Mouse (Mus musculus) intestine, postnatal 0 days (tissue): ENCODE measurements at regions not wholly inside any gene's neighbourhood (a gene's known extent, or its start where the extent isn't known, plus 50 kb on each side); places are given as distances from the start of the nearest gene placed in this dataset.

Experiments used
- ATAC-seq: fragments of 200-750 bp; cut with Nextera tagmentation; 2 replicates; pipeline ENCODE4 v1.8.0; 2017; ENCODE audit warnings: mild to moderate bottlenecking, moderate TSS enrichment, moderate library complexity
- H3K27ac ChIP-seq: fragments of 300-500 bp; sonication (generic); 2 replicates; pipeline ENCODE4 v1.5.1; 2014; ENCODE audit warnings: mild to moderate bottlenecking, low read depth, low read length, moderate library complexity
- H3K27me3 ChIP-seq: fragments of 300-500 bp; sonication (generic); replicated peaks from 2 replicates; pipeline ENCODE4 v1.6.1; 2014; ENCODE audit warnings: low read length, mixed read lengths; ENCODE audit not compliant: control insufficient read depth, insufficient read depth
- H3K36me3 ChIP-seq: fragments of 300-500 bp; sonication (generic); 2 replicates; pipeline ENCODE4 v1.6.1; 2014; ENCODE audit warnings: mild to moderate bottlenecking, moderate library complexity; ENCODE audit not compliant: control insufficient read depth, insufficient read depth
- H3K4me1 ChIP-seq: fragments of 300-500 bp; sonication (generic); replicated peaks from 2 replicates; pipeline ENCODE4 v1.6.1; 2014; ENCODE audit warnings: antibody characterized with exemption, low read length, mixed read lengths; ENCODE audit not compliant: control insufficient read depth, insufficient read depth
- H3K4me2 ChIP-seq: fragments of 300-500 bp; sonication (generic); replicated peaks from 2 replicates; pipeline ENCODE4 v1.6.1; 2014; ENCODE audit warnings: low read depth, mild to moderate bottlenecking, moderate library complexity
- H3K4me3 ChIP-seq: fragments of 300-500 bp; sonication (generic); 2 replicates; pipeline ENCODE4 v1.5.1; 2014; ENCODE audit warnings: low read depth, low read length
- H3K9ac ChIP-seq: fragments of 300-500 bp; sonication (generic); 2 replicates; pipeline ENCODE4 v1.6.1; 2014; ENCODE audit warnings: mild to moderate bottlenecking, low read depth, low read length
- H3K9me3 ChIP-seq: fragments of 300-500 bp; sonication (generic); 2 replicates; pipeline ENCODE4 v1.6.1; 2016; ENCODE audit warnings: mixed run types; ENCODE audit not compliant: control insufficient read depth
- CTCF ChIP-seq: sonication (generic); IDR thresholded peaks from 2 replicates; pipeline ENCODE4 v1.5.1; 2016; ENCODE audit warnings: low read depth, mild to moderate bottlenecking, control low read depth, antibody characterized with exemption, moderate library complexity
- WGBS: fragments of 180-500 bp; shearing (Covaris S2); extraction: QIAGEN DNeasy Blood & Tissue Kit; methylation state at CpG from one replicate; pipeline ENCODE4 v1.1.7; 2014; 5-methylcytosine and 5-hydroxymethylcytosine counted together

DNA sequence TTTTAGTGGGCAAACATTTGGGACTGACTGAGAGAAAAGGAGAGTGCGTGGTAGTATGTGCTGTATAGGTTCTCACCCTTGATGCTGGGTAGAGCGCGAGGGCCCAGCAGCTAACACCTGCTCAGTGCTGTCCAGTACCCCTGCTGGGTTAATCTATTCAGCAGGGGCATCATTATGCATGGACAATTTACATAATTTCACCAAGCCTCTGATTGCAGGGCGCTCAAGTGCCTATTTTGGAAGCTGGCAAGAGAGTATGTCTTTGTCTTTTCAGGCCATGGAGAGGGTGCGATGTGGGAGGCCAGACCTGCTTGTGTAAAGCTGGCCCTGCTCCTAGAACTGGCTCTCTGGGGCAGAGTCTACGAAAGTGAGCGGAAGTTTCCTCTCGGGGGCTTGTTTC, 294.9 kb upstream of the Gm4791 start:
- H3K9me3 ChIP-seq = no peaks in the 10 kb centered on the region
- no peak overlapping the region for H3K27ac ChIP-seq
- H3K4me3 ChIP-seq = no peak overlapping the region
- H3K4me2 ChIP-seq = no peak overlapping the region
- H3K4me1 ChIP-seq = no peaks in the 10 kb centered on the region
- no peak for ATAC-seq
- no peak overlapping the region for H3K9ac ChIP-seq
- 72% methylated on average over 8 of the region's 8 CpGs for WGBS
- TF ChIP-seq CTCF = no peak
- H3K36me3 ChIP-seq = no peaks in the 10 kb centered on the region
- H3K27me3 ChIP-seq = no peaks in the 10 kb centered on the region

GRCm38 (mm10) chr9:46702901-46703636, 295.5 kb upstream of the Gm4791 start:
- TF ChIP-seq CTCF = no peak
- no peak for ATAC-seq
- H3K9ac ChIP-seq = no peak overlapping the region
- 66% methylated on average over 13 of the region's 13 CpGs for WGBS
- H3K4me2 ChIP-seq = no peak overlapping the region
- no peaks in the 10 kb centered on the region for H3K4me1 ChIP-seq
- no peak overlapping the region for H3K4me3 ChIP-seq
- H3K27ac ChIP-seq = no peak overlapping the region
- no peaks in the 10 kb centered on the region for H3K27me3 ChIP-seq
- H3K9me3 ChIP-seq = no peaks in the 10 kb centered on the region
- no peaks in the 10 kb centered on the region for H3K36me3 ChIP-seq

DNA sequence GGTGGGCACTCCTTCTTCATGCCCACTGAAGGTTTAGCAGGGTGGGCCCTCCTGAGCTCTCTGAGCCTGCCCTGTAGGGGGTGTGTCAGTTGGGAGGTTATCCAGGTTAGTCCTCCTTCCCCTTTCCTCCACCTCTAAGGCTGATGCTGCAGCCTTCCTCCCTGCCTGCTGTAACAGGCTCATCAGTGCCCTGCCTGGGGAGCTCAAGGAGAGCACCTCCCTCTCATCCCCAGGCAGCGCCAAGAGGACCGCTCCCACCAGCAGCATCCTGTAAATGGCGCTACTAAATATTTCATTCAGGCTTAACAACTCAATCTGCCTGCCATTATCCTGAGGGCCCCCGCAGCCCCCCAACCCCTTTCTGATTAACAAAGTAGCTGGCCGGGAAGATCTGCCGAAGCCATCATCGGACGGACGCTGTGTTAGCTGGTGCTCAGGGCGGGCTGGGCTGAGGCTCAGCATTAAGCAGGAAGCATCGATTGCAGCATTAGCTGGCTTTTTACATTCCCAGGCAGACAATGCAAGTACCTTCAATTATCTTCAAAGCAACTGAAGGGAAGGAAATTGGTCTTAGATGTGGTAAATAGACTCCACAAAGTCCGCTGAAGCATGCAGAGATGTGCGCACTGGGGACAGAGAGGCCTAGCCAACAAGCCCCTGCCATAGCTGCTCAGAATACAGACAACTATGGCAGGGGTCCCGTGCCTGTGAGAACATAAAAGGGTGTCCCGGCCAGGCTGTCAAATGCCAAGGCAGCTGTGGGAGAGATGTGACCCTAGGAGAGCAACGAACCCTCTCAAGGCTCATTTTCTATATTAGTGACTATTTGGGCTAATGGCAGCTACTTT, 296.3 kb upstream of the Gm4791 start:
- Histone ChIP-seq H3K4me3 (no peak overlapping the region), H3K4me2 (no peak overlapping the region), H3K9me3 (no peaks in the 10 kb centered on the region), H3K36me3 (no peaks in the 10 kb centered on the region), H3K9ac (no peak overlapping the region), H3K4me1 (no peaks in the 10 kb centered on the region), H3K27ac (no peak overlapping the region), H3K27me3 (no peaks in the 10 kb centered on the region)
- no peak for TF ChIP-seq CTCF
- no peak for ATAC-seq
- WGBS = 45% methylated on average over 16 of the region's 16 CpGs

GRCm38 (mm10) chr9:46696171-46696570, 302.4 kb upstream of the Gm4791 start:
- Histone ChIP-seq H3K9ac (no peak overlapping the region), H3K36me3 (no peaks in the 10 kb centered on the region), H3K4me3 (no peak overlapping the region), H3K9me3 (no peaks in the 10 kb centered on the region), H3K27me3 (no peaks in the 10 kb centered on the region), H3K4me1 (no peaks in the 10 kb centered on the region), H3K4me2 (no peak overlapping the region), H3K27ac (no peak overlapping the region)
- 54% methylated on average over 2 of the region's 2 CpGs for WGBS
- ATAC-seq = no peak
- TF ChIP-seq CTCF = no peak

DNA sequence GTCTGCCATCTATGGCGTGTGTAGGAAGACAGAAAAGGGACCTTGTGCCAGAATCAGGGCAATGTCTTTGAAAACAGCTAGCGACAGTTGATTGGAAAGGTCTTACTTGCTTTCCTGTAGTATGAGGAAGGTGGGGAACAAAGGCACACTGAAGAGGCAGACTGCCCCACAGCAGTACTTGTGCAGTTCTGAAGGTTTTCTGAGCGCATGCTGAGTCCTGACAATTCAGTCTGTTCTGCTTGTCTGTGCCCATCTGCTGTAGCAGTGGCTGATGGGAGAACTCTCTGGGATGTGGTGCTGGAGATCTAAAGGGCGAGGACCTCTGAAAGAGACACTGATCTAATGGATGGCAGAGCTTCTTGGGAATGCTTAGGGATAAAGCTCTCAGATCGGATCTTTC, 309.2 kb upstream of the Gm4791 start:
- Histone ChIP-seq H3K9ac (no peak overlapping the region), H3K4me3 (no peak overlapping the region), H3K27ac (no peak overlapping the region), H3K36me3 (no peaks in the 10 kb centered on the region), H3K9me3 (no peaks in the 10 kb centered on the region), H3K4me2 (no peak overlapping the region), H3K27me3 (no peaks in the 10 kb centered on the region), H3K4me1 (no peaks in the 10 kb centered on the region)
- ATAC-seq = no peak
- WGBS = 79% methylated on average over 5 of the region's 5 CpGs
- no peak for TF ChIP-seq CTCF

DNA sequence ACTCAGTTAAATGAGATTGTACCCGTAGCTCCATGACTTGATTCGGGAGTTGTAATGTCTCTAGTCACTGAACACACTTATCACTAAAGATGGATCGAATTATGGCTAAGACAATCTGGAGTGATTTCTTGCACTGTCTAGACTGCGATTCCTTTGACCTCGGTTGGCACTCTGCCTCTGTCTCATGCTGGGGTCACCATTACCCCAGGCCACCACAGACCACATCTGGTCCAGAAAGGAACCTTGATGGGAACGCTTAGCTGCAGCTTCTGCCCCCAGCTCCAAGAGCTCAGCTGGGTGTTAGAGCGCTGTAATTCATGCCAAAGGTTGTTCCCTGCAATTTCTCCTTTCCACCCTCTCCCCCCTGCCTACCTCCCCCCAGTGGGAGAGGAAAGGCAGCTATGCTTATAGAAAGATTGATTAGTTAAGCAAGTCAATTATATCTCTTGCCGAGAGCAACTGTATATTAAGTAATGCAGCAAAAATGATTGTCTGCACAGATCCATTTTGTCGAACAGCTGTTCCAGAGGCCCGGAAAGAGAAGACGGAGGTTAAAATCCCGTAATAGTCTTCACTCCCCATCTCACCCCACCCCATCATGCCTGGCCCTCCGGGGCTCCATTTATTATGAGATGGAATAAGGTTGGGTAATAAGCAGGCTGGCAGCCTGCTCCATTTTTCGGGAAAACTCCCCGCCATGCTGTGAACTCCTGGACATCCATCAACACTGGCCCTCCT, 314.3 kb upstream of the Gm4791 start:
- ATAC-seq = no peak
- no peaks in the 10 kb centered on the region for H3K36me3 ChIP-seq

More for the DNA sequence above, 314.3 kb upstream of the Gm4791 start:
- no peak overlapping the region for H3K9ac ChIP-seq
- no peaks in the 10 kb centered on the region for H3K9me3 ChIP-seq
- 86% methylated on average over 15 of the region's 15 CpGs for WGBS
- H3K27ac ChIP-seq = no peak overlapping the region
- no peak for TF ChIP-seq CTCF
- no peak overlapping the region for H3K4me2 ChIP-seq
- H3K4me1 ChIP-seq = no peaks in the 10 kb centered on the region
- no peak overlapping the region for H3K4me3 ChIP-seq
- H3K27me3 ChIP-seq = no peaks in the 10 kb centered on the region
